Mouse (Mus musculus) kidney, postnatal 10 days (tissue): ENCODE measurements around the gene Jph3.

Source experiments
- DNase-seq: peaks from one replicate; pipeline ENCODE4 v3.0.0; 2021; ENCODE audit warnings: mixed read lengths

Gene Jph3

DNA sequence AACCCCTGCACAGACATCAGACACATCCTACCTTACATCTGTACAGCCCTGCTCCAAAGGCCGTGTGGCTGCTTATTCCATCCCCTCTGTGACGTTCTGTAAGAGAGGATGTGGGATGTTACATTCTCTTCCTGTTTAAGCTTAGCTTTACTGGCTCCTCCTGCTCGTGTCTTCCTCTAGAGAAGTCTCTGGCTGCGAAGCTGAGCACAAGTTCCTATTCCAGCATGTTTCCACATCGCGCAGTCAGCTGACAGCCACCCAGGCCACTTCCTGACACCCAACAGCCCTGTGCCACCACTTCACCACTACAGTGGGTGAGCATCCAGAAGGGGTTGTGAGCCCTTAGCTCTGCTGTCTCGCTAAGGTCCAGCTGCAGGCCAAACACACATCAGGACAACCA is 62.7 kb downstream of the Jph3 start:
- no peak for DNase-seq

DNA sequence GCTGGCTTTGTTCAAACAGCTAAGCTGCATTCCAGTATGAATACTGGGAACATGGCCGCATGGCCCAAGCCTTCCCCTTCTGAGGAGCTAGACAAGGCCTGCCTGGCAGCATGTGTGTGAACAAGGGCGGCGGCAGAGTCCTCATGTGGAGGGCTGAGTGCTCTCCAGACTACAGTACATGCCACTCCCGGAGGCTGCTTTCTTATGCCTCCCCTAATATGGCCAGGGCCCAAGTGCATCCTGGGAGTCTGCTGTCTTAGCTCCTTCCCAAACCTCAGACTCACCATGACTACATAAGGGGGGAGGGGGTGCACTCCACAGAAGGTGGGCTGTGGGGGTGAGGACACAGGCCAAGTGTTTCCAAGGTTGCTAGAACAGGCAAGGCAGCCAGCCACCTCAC is 63.2 kb downstream of the Jph3 start:
- no peak for DNase-seq

DNA sequence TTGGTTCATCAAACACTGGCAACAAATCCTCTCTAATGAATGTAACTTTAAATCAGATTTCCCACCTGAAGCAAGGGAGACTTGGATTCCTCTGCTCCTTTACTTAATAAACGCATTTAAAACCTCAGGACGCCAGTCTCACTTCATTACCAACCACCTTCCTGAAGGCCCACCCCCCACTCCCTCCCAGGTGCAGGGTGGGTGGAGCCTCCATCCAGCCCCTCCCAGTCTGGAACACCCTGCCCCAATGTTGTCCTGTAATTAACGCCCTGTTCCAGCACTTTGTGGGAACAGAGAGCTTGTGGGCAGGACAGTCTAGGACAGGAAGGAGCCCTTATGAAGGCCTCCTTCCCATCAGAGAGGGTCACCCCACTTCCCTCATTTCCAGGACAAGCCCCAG is 64.7 kb downstream of the Jph3 start:
- DNase-seq = no peak

DNA sequence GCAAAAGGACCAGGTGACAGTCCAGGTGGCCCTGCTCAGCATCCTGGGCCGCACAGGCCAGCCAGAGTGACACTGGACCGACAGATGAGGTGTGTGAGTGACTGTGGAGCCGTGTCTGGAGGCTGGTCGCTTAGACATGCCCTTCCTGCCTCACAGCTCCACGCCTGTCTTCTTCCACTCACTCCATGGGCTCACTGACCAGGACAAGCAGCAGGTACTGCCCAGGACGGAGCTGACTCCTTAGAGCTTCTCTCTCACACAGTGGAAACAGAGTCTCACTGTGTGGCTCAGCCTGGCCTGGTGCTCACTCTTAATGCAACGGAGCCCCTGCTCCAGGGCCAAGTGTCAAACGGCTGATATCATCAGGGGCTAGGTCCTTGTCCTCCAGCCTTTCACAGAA is 66.0 kb downstream of the Jph3 start:
- DNase-seq = no peak

DNA sequence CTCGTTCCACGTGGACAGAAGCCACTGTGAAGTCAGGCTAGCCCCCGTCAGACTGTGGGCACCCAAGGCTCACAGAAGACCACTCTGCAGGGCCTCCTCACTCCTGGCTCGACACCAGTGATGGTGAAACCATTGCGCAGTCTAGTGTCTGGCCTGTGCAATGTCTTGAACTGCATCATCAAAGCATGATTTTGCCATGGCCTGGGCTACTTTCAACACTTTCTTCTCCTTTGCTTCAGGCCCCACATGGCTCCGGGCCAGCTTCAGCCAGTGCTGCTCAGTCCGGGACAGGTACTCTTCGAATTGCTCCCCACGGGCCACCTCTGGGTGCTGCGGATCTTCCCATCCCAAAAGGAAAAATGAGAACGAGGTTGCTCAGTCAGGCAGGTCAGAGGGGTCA is 67.0 kb downstream of the Jph3 start:
- no peak for DNase-seq

DNA sequence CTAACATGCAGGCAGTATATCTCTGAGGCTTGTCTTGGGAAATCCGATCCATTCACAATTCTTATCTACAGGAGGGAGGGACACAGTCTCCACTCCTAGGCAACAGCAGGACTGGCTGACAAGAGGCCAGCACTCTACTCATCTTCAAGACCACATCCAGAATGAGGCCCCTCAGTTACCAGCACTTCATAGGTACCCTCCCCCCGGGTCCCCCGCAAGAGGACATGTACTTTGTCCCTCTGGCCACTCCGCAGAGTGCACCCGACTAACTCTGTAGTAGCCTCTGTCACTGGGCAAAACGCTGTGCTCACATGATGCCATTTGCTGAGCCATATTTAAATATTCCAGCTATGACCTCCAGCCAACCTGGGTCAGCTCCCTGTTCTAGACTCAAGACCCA is 69.0 kb downstream of the Jph3 start:
- no peak for DNase-seq

DNA sequence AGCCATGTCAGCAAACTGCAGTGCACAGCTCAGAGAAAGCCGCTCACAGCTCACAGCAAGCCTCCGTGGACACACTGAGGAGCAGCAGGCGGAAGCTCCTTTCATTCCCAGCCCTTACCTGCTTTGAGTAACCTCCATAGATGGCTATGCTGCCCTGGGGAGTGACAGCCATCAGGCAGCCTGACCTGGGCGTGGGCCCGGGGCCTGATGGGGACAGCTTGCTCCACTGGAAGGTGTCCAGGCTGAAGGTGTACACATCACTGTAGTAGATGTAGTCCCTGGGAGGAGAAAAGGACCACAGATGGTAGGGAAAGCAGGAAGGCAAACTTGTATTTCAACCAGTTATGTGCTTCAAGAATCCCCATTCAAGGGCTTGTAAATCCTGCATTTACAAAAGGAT is 75.4 kb downstream of the Jph3 start:
- no peak for DNase-seq

DNA sequence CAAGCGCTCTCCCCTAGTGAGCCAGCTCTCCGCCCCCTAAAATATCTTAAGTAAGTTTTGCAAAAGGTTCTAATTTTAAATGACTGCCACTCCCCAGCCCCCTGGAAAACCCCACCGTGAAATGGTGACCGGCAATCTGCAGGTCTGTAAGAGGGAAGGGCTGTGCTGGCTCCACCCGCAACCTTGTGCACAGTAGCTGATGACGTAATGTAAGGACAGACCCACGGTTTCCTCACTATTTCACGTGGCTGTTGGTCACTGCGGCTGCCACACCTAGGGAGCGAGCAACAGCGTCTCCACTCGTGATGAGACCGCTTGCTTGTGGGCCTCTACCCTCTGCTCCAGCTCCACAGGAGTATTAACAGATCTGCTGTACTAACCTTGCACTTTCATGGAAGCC is 76.7 kb downstream of the Jph3 start:
- no peak for DNase-seq

DNA sequence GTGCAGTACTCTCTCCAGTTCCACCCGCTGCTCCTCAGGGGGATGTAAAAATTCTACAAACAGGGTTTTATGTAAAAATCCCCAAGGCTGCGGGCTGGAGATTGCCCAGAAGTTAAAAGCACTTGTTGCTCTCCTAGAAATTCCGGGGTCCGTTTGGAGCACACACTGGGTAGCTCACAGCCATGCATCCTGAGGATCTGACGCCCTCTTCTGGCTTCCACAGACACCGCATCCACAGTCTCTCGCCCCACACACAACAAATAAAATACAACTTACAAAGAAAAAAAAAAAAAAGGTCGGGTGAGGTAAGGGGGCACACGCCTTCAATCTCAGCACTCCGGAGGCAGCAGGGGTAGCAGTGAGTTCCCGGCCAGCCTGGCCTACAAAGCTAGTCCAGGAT is 78.6 kb downstream of the Jph3 start:
- DNase-seq = no peak

DNA sequence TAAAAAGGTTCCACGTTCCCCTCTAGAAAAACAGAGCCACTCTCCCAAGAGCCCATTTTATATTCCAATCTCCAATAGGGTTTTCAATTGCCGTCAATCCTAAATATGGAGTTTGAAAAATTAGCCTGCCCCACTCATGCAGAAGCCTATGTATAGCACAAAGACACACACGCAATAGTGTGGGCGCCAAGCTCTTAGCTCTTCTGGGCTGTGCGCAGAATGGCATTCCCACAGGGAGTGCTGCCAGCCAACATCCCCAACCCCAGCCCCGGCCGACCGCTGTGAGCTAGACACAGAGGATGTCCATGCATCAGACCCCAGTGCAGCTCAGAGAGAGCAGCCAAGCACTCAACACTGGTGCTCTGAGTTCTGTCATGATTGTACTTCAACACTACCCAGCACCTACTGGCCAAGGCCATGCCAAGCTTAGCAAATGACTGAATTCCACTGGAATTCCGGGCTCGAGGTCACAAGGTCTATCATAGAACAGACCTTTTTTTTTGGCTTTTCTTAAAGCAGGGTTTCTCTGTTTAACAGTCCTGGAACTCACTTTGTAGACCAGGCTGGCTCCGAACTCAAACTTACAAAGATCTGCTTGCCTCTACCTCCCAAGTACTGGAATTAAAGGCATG is 80.2 kb downstream of the Jph3 start:
- no peak for DNase-seq

DNA sequence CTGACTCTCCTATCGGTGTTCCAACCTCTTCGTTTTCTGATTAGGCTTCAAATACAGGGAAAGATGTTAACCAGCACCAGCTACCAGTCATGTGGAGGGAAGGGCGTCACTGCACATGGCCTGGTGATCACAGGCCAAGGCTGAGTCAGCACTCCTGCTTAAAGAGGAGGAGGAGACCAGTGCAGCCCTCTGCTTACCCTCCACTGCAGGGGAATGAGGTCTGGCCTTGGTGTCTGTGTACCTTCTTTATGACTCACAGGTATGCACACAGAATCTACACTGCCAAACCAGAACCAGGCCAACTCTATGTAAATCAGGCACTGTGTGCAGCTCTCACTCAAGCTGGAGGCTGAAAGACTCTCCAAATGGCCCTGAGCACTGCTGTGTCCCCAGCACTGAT is 82.1 kb downstream of the Jph3 start:
- DNase-seq = no peak

DNA sequence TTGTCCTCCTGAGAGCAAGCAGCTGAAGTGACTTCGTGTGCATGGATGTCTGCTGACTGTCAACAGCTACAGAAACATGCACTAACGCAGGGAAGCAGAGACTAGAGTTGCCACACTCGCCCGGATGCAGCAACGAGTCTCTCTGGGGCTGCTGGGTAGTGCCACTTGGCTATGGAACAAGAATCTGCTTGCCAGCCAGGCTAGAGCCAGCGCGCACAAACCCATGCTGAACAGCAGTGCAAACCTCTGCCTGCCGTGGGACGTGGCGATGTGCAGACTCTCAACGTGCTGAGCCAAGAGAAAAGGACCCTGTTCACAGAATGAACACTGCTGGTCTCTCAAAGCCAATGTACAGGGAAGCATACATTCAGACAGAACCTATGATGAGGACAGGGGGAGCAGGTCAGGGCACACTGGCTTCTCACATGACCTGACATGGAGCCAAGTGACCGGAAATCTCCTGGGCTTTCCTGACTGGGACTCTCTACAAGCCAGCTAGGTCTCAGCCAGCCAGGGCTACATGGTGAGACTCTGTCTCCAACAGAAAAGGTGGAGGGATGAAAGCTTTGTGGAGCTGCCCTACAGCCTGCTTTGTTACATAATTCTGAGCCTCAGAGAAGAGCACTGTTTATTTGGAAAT is 82.6 kb downstream of the Jph3 start:
- DNase-seq = no peak

DNA sequence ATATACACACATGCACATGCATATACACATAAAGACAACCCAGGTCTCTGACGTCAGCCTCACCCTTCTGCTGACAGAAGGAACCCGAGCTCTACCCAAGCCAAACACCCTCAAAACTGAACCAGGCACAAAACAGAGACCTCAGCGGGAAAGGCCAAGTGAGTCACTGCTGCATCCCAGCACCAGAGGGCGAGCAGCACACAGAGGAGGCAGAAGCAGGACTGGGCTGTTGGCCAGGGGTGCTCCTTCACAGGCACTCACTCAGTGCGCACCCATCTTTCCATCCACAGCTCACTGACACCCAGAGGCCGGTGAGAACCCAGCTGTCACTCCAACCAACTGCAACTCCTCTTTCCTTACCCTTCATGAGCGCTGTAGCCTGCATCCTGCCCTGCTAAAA is 88.8 kb downstream of the Jph3 start:
- DNase-seq = no peak

DNA sequence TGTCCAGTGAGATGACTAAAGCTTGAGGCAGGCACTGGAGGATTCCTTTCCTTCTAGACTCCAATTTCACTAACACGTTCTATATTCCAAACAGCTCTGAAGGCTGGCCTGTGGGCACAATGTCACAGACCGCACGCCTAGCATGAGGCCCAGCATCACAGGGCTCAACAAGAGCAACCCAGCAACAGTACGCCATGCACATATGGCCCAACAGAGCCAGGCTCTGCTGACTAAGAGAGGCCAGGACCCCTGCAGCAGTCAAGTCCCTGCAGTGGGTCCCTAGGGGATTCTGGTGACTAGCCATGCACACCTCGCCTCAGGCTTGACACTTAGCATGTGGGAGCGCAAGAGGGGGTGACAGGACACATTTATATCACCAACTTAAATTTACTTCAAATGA is 91.4 kb downstream of the Jph3 start:
- no peak for DNase-seq

DNA sequence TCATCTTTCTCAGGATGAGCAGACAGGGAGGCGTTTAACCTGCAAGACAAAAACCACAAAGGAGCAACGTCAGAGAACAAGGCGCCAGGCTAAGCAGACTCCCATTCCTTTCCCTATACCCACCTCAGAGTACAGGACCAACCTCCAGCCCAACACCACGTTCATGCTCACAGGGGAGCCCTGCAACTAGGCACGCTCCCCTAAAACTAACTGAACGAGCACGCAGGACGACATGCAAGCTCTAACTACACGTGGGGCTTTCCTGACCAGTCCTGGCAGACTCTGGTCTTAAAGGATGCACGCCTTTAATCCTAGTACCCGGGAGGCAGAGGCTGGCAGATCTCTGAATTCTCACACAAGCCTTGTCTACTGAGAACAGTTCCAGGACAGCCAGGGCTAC is 91.9 kb downstream of the Jph3 start:
- DNase-seq = no peak

DNA sequence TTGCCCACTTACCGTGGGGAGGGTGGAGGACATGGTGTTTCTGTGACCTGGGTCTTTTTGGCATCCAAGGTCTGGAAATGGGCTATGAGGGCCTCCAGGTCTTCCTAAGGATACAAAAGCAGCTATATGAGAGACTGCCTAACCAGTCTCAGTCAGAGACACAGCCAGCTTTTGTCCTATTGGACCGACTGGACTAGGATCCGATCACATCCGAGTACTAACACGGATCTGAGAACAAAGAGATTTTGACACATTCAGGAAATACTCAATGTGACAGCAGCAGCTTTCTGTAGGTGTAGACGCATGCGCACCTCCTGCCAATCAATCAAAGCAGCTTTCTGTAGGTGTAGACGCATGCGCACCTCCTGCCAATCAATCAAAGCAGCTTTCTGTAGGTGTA is 92.3 kb downstream of the Jph3 start:
- no peak for DNase-seq

DNA sequence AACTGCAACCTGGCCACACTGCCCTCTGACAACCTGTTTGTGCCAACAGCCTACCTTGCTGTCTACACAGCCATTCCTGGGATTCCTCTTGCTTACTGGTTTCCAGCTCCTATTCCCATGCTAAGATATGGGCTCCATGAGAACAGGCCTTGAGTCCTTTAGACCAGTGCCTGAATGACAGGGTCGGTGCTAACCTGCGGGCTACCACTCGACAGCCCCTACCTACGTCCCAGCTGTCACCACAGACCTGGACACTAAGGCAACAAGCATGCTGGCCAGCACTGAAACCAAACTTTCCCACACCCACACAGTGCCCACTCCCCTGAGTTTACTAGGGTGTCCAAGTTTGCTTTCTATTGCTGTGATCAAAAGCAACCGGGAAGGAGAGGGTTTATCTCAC is 98.3 kb downstream of the Jph3 start:
- DNase-seq = no peak

DNA sequence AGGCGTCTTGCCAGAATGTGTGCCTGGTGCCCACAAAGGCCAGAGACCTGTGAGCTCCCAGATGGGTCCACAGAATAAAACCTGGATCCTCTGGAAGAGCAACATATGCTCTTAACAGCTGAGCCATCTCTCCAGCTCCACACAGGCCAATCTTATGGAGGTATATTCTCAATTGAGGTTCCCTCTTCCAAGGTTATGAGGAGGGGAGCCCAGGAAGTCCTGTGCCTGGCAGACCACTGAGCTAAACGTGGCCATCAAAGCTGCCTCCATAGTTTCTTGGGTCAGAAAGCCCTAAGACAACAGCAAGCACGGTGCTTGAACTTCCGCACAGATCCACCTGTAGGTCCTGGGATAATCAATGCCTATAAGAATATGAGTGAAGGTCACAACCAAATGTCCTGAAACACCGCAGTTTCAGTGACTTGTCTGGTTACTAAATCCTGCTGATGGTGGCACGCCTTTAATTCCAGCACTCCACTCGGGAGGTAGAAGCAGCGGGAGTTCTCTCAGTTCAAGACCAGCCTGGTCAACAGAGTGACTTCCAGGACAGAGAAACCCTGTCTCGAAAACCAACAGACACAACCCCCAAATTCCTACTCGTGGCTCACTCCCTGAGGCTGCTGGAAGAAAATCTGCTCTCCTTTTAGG is 99.1 kb downstream of the Jph3 start:
- no peak for DNase-seq

DNA sequence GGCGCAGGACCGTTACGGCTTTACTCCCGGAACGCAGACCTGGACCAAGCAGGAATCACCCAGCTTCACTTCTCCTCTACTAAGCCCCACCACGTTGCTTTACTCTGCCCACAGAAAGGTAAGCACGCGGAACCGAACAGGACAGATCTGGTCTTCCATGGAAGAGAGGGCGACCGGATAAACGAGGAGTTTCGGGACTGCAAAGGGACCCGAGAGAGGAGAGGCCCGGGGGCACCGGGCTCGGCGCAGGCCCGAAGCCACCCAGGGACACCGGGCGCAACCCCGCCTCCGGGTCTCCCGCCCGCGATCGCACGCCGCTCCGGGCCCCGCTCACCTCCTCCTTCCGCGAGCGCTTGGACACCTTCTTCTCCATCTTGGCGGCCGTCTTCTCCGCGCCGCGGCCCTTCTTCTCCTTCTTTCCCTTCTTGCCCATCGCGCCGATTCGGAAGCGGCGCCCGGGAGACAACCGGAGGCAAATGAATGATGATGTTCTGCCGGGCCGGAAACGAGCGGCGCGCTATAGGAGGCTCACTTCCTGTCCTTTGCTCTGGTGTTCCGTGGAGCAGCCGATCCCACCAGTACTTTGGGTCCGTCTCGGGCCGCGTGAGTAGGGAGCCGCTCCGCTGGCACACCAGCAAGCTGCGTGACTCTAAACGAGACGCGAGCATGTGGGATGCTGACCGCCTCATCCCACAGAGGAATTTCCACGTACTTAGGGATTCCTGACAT is 99.8 kb downstream of the Jph3 start, which contains the start of gene Klhdc4:
Klhdc4 (minus strand) TSS at position 522 of the 729 bp plus-strand sequence.
- DNase-seq = peak; percentile 89

DNA sequence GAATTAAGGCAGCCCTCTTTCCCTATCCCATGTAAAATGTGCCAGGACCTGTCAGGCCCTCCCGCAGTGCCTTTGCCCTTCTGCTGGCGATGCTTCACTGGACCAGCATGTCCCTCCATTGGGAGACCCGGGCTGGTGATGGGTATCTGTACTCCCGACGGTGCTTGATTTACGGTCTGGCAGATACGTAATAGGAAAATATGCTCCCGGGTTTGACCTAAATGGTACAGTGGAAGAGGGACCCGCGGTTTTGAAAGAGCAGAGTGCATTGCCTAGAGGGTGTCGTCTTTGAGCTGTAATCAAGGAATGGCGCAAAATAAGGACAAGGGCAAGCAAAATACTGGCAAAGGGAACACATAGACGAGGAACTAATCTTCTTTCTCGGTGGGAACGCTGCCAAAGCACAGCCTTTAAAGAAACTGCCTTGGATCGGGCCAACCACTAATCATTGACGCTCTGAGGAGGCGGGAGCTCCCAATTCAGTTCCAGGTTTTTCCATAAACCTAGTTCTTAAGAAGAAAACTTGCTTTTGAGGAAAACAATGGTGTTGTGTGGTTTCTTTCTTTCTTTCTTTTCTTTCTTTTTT is 100.4 kb downstream of the Jph3 start:
- peak; percentile 32 for DNase-seq

DNA sequence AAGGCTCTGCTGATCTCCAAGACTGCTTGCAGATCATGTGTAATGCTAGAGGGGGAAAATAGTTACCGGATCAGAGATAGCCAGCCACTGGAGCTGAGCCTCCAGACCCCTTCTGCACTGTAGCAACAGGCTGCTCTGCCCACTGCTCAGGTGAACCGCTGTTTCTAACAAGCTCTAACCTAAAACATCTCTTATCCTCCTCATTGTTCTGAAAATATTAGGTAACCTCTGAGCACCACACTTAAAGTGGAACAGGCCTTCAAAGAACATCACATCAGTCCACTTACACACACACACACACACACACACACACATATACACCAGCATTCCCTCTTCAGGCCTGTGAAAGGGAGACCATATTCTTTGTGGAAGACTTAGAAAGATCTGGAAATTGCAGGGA is 102.6 kb downstream of the Jph3 start:
- DNase-seq = no peak

DNA sequence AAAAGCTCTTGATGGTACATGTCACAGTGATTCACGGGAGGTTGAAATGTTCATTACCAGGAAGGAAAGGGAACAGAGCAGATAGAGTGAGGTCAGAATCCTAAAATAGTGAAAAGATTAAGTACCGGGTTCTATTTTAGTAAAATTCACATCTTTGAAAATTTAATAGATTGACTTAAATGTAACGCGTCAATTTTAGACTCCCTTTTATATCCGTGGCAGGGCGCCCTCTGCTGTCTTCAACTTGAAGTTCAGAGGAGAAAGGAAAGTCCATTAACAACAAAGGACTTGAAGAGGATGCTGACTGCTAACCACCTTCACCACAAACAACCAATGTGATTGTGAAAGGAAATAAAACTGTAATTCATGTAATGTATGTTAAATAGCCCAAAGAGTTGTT is 103.1 kb downstream of the Jph3 start:
- peak; percentile 84 for DNase-seq

DNA sequence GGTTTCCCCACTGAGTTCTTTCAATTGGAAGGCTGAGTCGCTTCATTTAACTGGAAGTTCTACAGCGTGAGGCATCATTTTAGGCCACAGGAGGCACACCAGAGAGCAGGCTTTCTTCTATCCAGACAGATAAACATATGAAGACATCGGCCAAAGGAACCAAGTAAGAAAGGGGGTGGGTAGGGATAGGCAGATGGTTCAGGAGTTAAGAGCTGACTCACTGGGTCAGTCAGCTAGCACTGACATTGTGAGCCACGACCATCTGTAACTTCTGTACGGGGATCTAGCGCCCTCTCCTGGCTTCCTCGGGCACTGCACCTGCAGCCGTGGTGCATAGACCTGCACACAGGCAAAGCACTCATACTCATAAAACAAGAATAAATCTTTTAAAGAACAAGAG is 111.8 kb downstream of the Jph3 start:
- peak; percentile 55 for DNase-seq
